ENCODE assay signal across 7 mouse cellular contexts in the genomic region with DNA sequence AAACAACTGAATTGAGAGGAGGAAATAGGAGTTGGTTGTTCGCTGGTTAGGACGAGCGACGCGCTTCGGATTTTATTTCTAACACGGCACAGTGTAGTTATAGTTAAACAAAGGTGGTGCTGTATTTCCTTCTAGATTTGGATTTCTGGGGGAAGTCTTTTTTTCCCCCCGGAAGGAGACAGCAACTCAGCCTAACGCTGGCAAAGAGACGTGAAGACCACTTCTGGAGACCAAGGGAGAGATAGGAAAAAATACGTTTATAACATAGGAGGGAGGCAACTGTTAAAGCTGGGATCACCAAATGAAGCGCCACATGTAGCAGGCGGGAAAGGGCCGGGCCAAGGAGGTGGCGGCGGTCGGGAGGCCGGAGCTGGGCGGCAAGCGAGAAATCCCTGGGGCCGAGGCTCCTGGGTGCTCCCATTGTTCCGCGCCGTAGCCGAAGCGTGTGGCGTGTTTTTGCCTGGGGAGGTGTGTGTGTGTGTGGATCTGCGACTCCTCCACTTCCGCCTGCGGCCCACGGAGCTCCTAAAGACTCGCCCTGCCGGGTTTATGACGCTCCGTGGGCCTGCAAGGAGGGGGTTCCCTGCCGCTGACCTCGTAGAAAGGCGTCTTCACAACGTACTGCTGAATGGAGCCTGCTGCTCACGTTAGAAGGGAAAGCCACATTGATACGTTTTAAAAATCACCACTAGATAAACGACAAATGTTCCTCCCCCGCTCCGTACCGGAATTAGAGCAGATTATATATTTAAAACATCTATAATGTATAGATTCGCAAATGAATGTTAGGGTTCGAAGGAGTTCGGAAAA. TPM values are rescaled to one million over a fixed set of nuclear protein-coding genes. Genes with fewer than 3 reads are reported as not detected.
A peak's percentile ranks its signal among the peaks of the same experiment; 100 is the strongest.
DNase-seq lines count a peak whose midpoint lies in the region; ATAC-seq lines count a peak whose summit lies in the region.

No protein-coding gene starts in this region.

- H3K4me1 ChIP-seq in intestine, embryonic 16.5 days (ENCODE audit: control insufficient read depth, insufficient read depth, low read length) = 0 out of 2 replicates have a peak, but pooled peaks cover 3% of the 10 kb centered on the region
- peaks cover 26% of the 10 kb centered on the region for H3K4me1 ChIP-seq in limb, embryonic 12.5 days (replicated peaks)
- peaks cover 22% of the 10 kb centered on the region for H3K4me1 ChIP-seq in midbrain, embryonic 12.5 days

- no peaks in the 10 kb centered on the region for H3K27me3 ChIP-seq in intestine, embryonic 16.5 days (replicated peaks; ENCODE audit: control insufficient read depth, insufficient read depth, low read length)
- H3K27me3 ChIP-seq in limb, embryonic 12.5 days = no peaks in the 10 kb centered on the region
- no peaks in the 10 kb centered on the region for H3K27me3 ChIP-seq in midbrain, embryonic 12.5 days

- DNase-seq in cerebellum, postnatal 14 days = peak; percentile 67 to 78
- DNase-seq in spleen, adult 18-20 months = peak; percentile 50 to 66

- peak overlapping the region; percentile 92 for H3K4me2 ChIP-seq in intestine, embryonic 16.5 days (ENCODE audit: low read depth, low read length)
- peak overlapping the region; percentile 79 for H3K4me2 ChIP-seq in limb, embryonic 12.5 days
- peak overlapping the region; percentile 81 for H3K4me2 ChIP-seq in midbrain, embryonic 12.5 days (replicated peaks)

- peak overlapping the region; percentile 100 for H3K27ac ChIP-seq in intestine, embryonic 16.5 days (ENCODE audit: low read length)
- peak overlapping the region; percentile 100 for H3K27ac ChIP-seq in limb, embryonic 12.5 days
- H3K27ac ChIP-seq in midbrain, embryonic 12.5 days (replicated peaks) = peak overlapping the region; percentile 100

- under 1% methylated on average over 48 of the region's 48 CpGs for WGBS in intestine, embryonic 16.5 days
- WGBS in limb, embryonic 12.5 days = under 1% methylated on average over 48 of the region's 48 CpGs
- WGBS in midbrain, embryonic 12.5 days = under 1% methylated on average over 48 of the region's 48 CpGs

- no peaks in the 10 kb centered on the region for H3K9me3 ChIP-seq in intestine, embryonic 16.5 days (ENCODE audit: control insufficient read depth, low read length)
- H3K9me3 ChIP-seq in limb, embryonic 12.5 days = no peaks in the 10 kb centered on the region
- no peaks in the 10 kb centered on the region for H3K9me3 ChIP-seq in midbrain, embryonic 12.5 days

- ATAC-seq in activated CD4-positive, CD25-positive, alpha-beta regulatory T cell, adult 4 months = peak; percentile 29
- ATAC-seq in granulocyte monocyte progenitor cell, adult 5-6 weeks (replicated peaks; ENCODE audit: poor library complexity, severe bottlenecking) = peak; percentile 36
- peak; percentile 0; the same call in 1 of the 2 replicates for ATAC-seq in intestine, embryonic 16.5 days
- ATAC-seq in limb, embryonic 12.5 days (ENCODE audit: insufficient number of reproducible peaks, insufficient read depth, low FRiP score, low TSS enrichment, low read depth) = no peak
- no peak for ATAC-seq in midbrain, embryonic 12.5 days (ENCODE audit: low FRiP score, low read depth)

- peak overlapping the region; percentile 94 for H3K9ac ChIP-seq in intestine, embryonic 16.5 days (ENCODE audit: low read depth, low read length)
- peak overlapping the region; percentile 98 for H3K9ac ChIP-seq in limb, embryonic 12.5 days (replicated peaks)
- H3K9ac ChIP-seq in midbrain, embryonic 12.5 days (replicated peaks) = peak overlapping the region; percentile 98

- H3K4me3 ChIP-seq in intestine, embryonic 16.5 days (ENCODE audit: low read length) = peak overlapping the region; percentile 62
- H3K4me3 ChIP-seq in limb, embryonic 12.5 days (replicated peaks) = peak overlapping the region; percentile 51
- peak overlapping the region; percentile 56 for H3K4me3 ChIP-seq in midbrain, embryonic 12.5 days

- no peaks in the 10 kb centered on the region for H3K36me3 ChIP-seq in intestine, embryonic 16.5 days (ENCODE audit: control insufficient read depth, insufficient read depth, low read length)
- H3K36me3 ChIP-seq in limb, embryonic 12.5 days = no peaks in the 10 kb centered on the region
- no peaks in the 10 kb centered on the region for H3K36me3 ChIP-seq in midbrain, embryonic 12.5 days

RNA-seq across cellular contexts. Expression of gene Mllt10, which starts 2.5 kb away (rescaled TPM):
- polyA plus RNA-seq in activated CD4-positive, CD25-positive, alpha-beta regulatory T cell, adult 4 months (2017; shearing (Covaris generic)) = 10 to 100 TPM; 34.0 to 36.9 TPM
- 76.1 and 128 TPM in 2 replicates for total RNA-seq in granulocyte monocyte progenitor cell, adult 5-6 weeks (2014; fragmentation: Nextera tagmentation)
- 51.8 and 65.0 TPM in 2 replicates for total RNA-seq in granulocyte monocyte progenitor cell, adult 5-6 weeks (2017)
- polyA plus RNA-seq in intestine, embryonic 16.5 days (2015; fragmentation: Nextera tagmentation; extraction: Ambion mirVana) = 45.4 and 47.2 TPM in 2 replicates
- polyA plus RNA-seq in limb, embryonic 12.5 days (2016; fragmentation: Nextera tagmentation; extraction: Ambion mirVana) = 67.7 and 77.6 TPM in 2 replicates
- 64.9 and 70.4 TPM in 2 replicates for polyA plus RNA-seq in midbrain, embryonic 12.5 days (2016; fragmentation: Nextera tagmentation; extraction: Ambion mirVana)

RNA-seq across cellular contexts. Expression of gene Skida1, which starts 8.7 kb away (rescaled TPM):
- under 1 TPM; 0.25 to 0.48 TPM for polyA plus RNA-seq in activated CD4-positive, CD25-positive, alpha-beta regulatory T cell, adult 4 months (2017; shearing (Covaris generic))
- not detected in 2 replicates for total RNA-seq in granulocyte monocyte progenitor cell, adult 5-6 weeks (2014; fragmentation: Nextera tagmentation)
- not detected in 2 replicates for total RNA-seq in granulocyte monocyte progenitor cell, adult 5-6 weeks (2017)
- polyA plus RNA-seq in intestine, embryonic 16.5 days (2015; fragmentation: Nextera tagmentation; extraction: Ambion mirVana) = 2.0 and 2.7 TPM in 2 replicates
- 13.9 and 14.0 TPM in 2 replicates for polyA plus RNA-seq in limb, embryonic 12.5 days (2016; fragmentation: Nextera tagmentation; extraction: Ambion mirVana)
- polyA plus RNA-seq in midbrain, embryonic 12.5 days (2016; fragmentation: Nextera tagmentation; extraction: Ambion mirVana) = 23.8 and 26.6 TPM in 2 replicates

RNA-seq across cellular contexts. Expression of gene A930004D18Rik, which starts 20.0 kb away (rescaled TPM):
- polyA plus RNA-seq in activated CD4-positive, CD25-positive, alpha-beta regulatory T cell, adult 4 months (2017; shearing (Covaris generic)) = 1 to 10 TPM; 2.3 to 2.9 TPM
- total RNA-seq in granulocyte monocyte progenitor cell, adult 5-6 weeks (2014; fragmentation: Nextera tagmentation) = not detected in 2 replicates
- total RNA-seq in granulocyte monocyte progenitor cell, adult 5-6 weeks (2017) = 0.26 TPM in 1 of 2 replicates, not detected in the other
- polyA plus RNA-seq in intestine, embryonic 16.5 days (2015; fragmentation: Nextera tagmentation; extraction: Ambion mirVana) = 9.8 and 11.5 TPM in 2 replicates
- polyA plus RNA-seq in limb, embryonic 12.5 days (2016; fragmentation: Nextera tagmentation; extraction: Ambion mirVana) = 19.9 and 20.3 TPM in 2 replicates
- polyA plus RNA-seq in midbrain, embryonic 12.5 days (2016; fragmentation: Nextera tagmentation; extraction: Ambion mirVana) = 20.5 and 21.5 TPM in 2 replicates

Comparison
In these comparisons a context has a peak if more than half of its experiments do, and no peak if none do; other contexts are left out.
1. ATAC-seq: peak in activated CD4-positive, CD25-positive, alpha-beta regulatory T cell, adult 4 months (single experiment), granulocyte monocyte progenitor cell, adult 5-6 weeks (single experiment) and intestine, embryonic 16.5 days (single experiment); none in limb, embryonic 12.5 days (single experiment) and midbrain, embryonic 12.5 days (single experiment).
2. Peak in every context shown above with its lines, with median percentiles within 50 percentile points of each other: H3K27ac ChIP-seq, H3K4me2 ChIP-seq, H3K4me3 ChIP-seq and H3K9ac ChIP-seq.